Mouse (Mus musculus) heart, embryonic 13.5 days (tissue): Measurements from ENCODE around the gene Zfp639. TPM values are rescaled to one million over a fixed set of nuclear protein-coding genes. Genes with fewer than 3 reads are reported as not detected.

ENCODE experiments used
- ATAC-seq: fragments of 200-750 bp; cut with Nextera tagmentation; 2 replicates; pipeline ENCODE4 v1.8.0; 2017; ENCODE audit warnings: moderate TSS enrichment; ENCODE audit not compliant: insufficient number of reproducible peaks, low FRiP score, low TSS enrichment; ENCODE audit errors: extremely low read depth
- H3K27ac ChIP-seq: fragments of 300-500 bp; sonication (generic); replicated peaks from 2 replicates; pipeline ENCODE4 v1.5.1; 2015; ENCODE audit warnings: moderate library complexity, mild to moderate bottlenecking, inconsistent platforms
- H3K27me3 ChIP-seq: fragments of 300-500 bp; sonication (generic); replicated peaks from 2 replicates; pipeline ENCODE4 v1.6.1; 2015; ENCODE audit warnings: mild to moderate bottlenecking, inconsistent platforms
- H3K36me3 ChIP-seq: fragments of 300-500 bp; sonication (generic); 2 replicates; pipeline ENCODE4 v1.6.1; 2015; ENCODE audit warnings: mild to moderate bottlenecking, inconsistent platforms
- H3K4me1 ChIP-seq: fragments of 300-500 bp; sonication (generic); 2 replicates; pipeline ENCODE4 v1.6.1; 2015; ENCODE audit warnings: inconsistent platforms
- H3K4me2 ChIP-seq: fragments of 300-500 bp; sonication (generic); 2 replicates; pipeline ENCODE4 v1.6.1; 2015; ENCODE audit warnings: inconsistent platforms, mild to moderate bottlenecking, moderate library complexity
- H3K4me3 ChIP-seq: fragments of 300-500 bp; sonication (generic); 2 replicates; pipeline ENCODE4 v1.5.1; 2015; ENCODE audit warnings: moderate library complexity, mild to moderate bottlenecking, inconsistent platforms
- H3K9ac ChIP-seq: fragments of 300-500 bp; sonication (generic); 2 replicates; pipeline ENCODE4 v1.6.1; 2015; ENCODE audit warnings: inconsistent platforms, mild to moderate bottlenecking, moderate library complexity
- H3K9me3 ChIP-seq: fragments of 300-500 bp; sonication (generic); 2 replicates; pipeline ENCODE4 v1.6.1; 2016; ENCODE audit warnings: inconsistent platforms
- WGBS: fragments of 180-500 bp; shearing (Covaris S2); methylation state at CpG from one replicate; pipeline ENCODE4 v1.1.7; 2015; ENCODE audit warnings: mixed read lengths; 5-methylcytosine and 5-hydroxymethylcytosine counted together
- polyA plus RNA-seq: library from polyadenylated mRNA; unstranded; fragments of >200 nt; fragmentation: Nextera tagmentation; extraction: Ambion mirVana; gene quantifications from 2 replicates; pipeline ENCODE4 v1.2.1, GENCODE M21; 2015

Gene Zfp639
- polyA plus RNA-seq, 1 experiment from 2014 or later, result 23.7 TPM

- Histone ChIP-seq H3K27ac (no peak overlapping the region), H3K4me3 (no peak overlapping the region), H3K36me3 (peaks cover 93% of the 10 kb centered on the region), H3K4me1 (peaks cover 7% of the 10 kb centered on the region; the same call in 1 of the 2 replicates), H3K27me3 (no peaks in the 10 kb centered on the region), H3K4me2 (no peak overlapping the region), H3K9ac (no peak overlapping the region), H3K9me3 (no peaks in the 10 kb centered on the region)
- ATAC-seq, result no peak
- WGBS, result 80% methylated on average over 1 of the region's 1 CpGs
These were observed 27.5 kb downstream of the Zfp639 start for GRCm38 (mm10) chr3:32537556-32537955.

- H3K9me3 ChIP-seq, result no peaks in the 10 kb centered on the region
- no peak overlapping the region for H3K9ac ChIP-seq
- 82% methylated on average over 5 of the region's 5 CpGs for WGBS
- H3K4me3 ChIP-seq, result no peak overlapping the region
- no peaks in the 10 kb centered on the region for H3K27me3 ChIP-seq
- H3K27ac ChIP-seq, result no peak overlapping the region
- no peak for ATAC-seq
- H3K4me1 ChIP-seq, result peaks cover 7% of the 10 kb centered on the region; the same call in 1 of the 2 replicates
- H3K4me2 ChIP-seq, result no peak overlapping the region
- peaks cover 93% of the 10 kb centered on the region for H3K36me3 ChIP-seq
These were observed 28.0 kb downstream of the Zfp639 start for GRCm38 (mm10) chr3:32538091-32538490.

GRCm38 (mm10) chr3:32553061-32553460, 43.0 kb downstream of the Zfp639 start:
- ATAC-seq, result no peak
- Histone ChIP-seq H3K9ac (no peak overlapping the region), H3K4me3 (no peak overlapping the region), H3K36me3 (peaks cover 74% of the 10 kb centered on the region), H3K4me1 (no peaks in the 10 kb centered on the region), H3K4me2 (no peak overlapping the region), H3K27me3 (no peaks in the 10 kb centered on the region), H3K27ac (no peak overlapping the region), H3K9me3 (no peaks in the 10 kb centered on the region)
- WGBS, result 100% methylated on average over 1 of the region's 1 CpGs

- ATAC-seq, result no peak
- Histone ChIP-seq H3K36me3 (peaks cover 86% of the 10 kb centered on the region), H3K9ac (no peak overlapping the region), H3K4me1 (no peaks in the 10 kb centered on the region), H3K27ac (no peak overlapping the region), H3K27me3 (no peaks in the 10 kb centered on the region), H3K9me3 (peaks cover 7% of the 10 kb centered on the region; the same call in 1 of the 2 replicates), H3K4me2 (no peak overlapping the region), H3K4me3 (no peak overlapping the region)
- WGBS, result 88% methylated on average over 6 of the region's 6 CpGs
These were observed 53.3 kb downstream of the Zfp639 start for GRCm38 (mm10) chr3:32563401-32563800.

Other genes starting within 250 kb of the Zfp639 start
- 3.3 and 3.9 TPM in 2 replicates for gene Zmat3, start 144.2 kb upstream of the Zfp639 start, polyA plus RNA-seq
- gene Pik3ca, start 112.6 kb upstream of the Zfp639 start, polyA plus RNA-seq, result 5.2 and 7.4 TPM in 2 replicates
- gene Kcnmb3, start 18.0 kb upstream of the Zfp639 start, polyA plus RNA-seq, result 0.08 and 0.11 TPM in 2 replicates
- 53.2 and 58.9 TPM in 2 replicates for gene Mfn1, start 19.2 kb downstream of the Zfp639 start, polyA plus RNA-seq
- 50.4 and 53.4 TPM in 2 replicates for gene Gnb4, start 106.3 kb downstream of the Zfp639 start, polyA plus RNA-seq
- 102 TPM in 2 replicates for gene Actl6a, start 196.0 kb downstream of the Zfp639 start, polyA plus RNA-seq
- gene Ndufb5, start 226.7 kb downstream of the Zfp639 start, polyA plus RNA-seq, result 490 and 549 TPM in 2 replicates
- gene Mrpl47, start 227.3 kb downstream of the Zfp639 start, polyA plus RNA-seq, result 27.6 and 37.8 TPM in 2 replicates